Mouse (Mus musculus) ovary, adult 2 months (tissue): ENCODE measurements around the gene Gm21637. TPM values are rescaled to one million over a fixed set of nuclear protein-coding genes. Genes with fewer than 3 reads are reported as not detected.

Experiments
- polyA plus RNA-seq: library from polyadenylated mRNA; depleted of rRNA; stranded (reverse); fragments of >200 nt; gene quantifications from 2 replicates; pipeline ENCODE4 v1.2.3, GENCODE M21; 2012; rRNA removed

Gm21637 gene
- polyA plus RNA-seq = not detected in 2 replicates

GRCm38 (mm10) chrX:31961744-31962143 lies at the start of gene Gm21637:
Gm21637 (plus strand) TSS chrX:31962044.

Other genes starting within 250 kb of the Gm21637 start
- gene Btbd35f25, start 244.9 kb upstream of the Gm21637 start, polyA plus RNA-seq = not detected in 2 replicates
- gene Btbd35f22, start 85.8 kb downstream of the Gm21637 start, polyA plus RNA-seq = not detected in 2 replicates